ENCODE assay signal across 15 mouse cellular contexts in genomic region chr3:97129410-97129809, GRCm38 (mm10).
"Had no signal": no experiment of that assay in that cellular context is flagged by ENCODE, and none has a peak within 500 bp of the region (broad histone marks: within the 10 kb centered on the region; RNA-seq: fewer than 3 reads in every experiment).

No protein-coding gene starts in this region.

- H3K36me3 ChIP-seq: limb, embryonic 10.5 days; liver, embryonic 15.5 days; midbrain, embryonic 13.5 days; neural tube, embryonic 12.5 days; stomach, embryonic 15.5 days had no signal

- H3K9ac ChIP-seq: liver, embryonic 15.5 days; midbrain, embryonic 13.5 days; neural tube, embryonic 12.5 days; stomach, embryonic 15.5 days had no signal

- ATAC-seq: lung, postnatal 0 days; midbrain, embryonic 13.5 days had no signal

- H3K27ac ChIP-seq: kidney, postnatal 0 days; layer of hippocampus, adult 2 months; limb, embryonic 10.5 days; liver, embryonic 15.5 days; midbrain, embryonic 13.5 days; neural tube, embryonic 12.5 days; stomach, embryonic 15.5 days had no signal

- DNase-seq: kidney, adult 8-10 months; kidney, postnatal 36 days; lung, adult 2 months; lung, postnatal 36 days; spleen, adult 18-20 months had no signal

- H3K4me2 ChIP-seq: liver, embryonic 11.5 days; liver, embryonic 15.5 days; midbrain, embryonic 13.5 days; neural tube, embryonic 12.5 days; stomach, embryonic 15.5 days had no signal

- H3K9me3 ChIP-seq: limb, embryonic 10.5 days; liver, embryonic 15.5 days; neural tube, embryonic 12.5 days; stomach, embryonic 15.5 days had no signal

- H3K27me3 ChIP-seq: liver, embryonic 15.5 days; midbrain, embryonic 13.5 days; neural tube, embryonic 12.5 days; stomach, embryonic 15.5 days had no signal

- H3K4me1 ChIP-seq: liver, embryonic 15.5 days; midbrain, embryonic 13.5 days; neural tube, embryonic 12.5 days; stomach, embryonic 15.5 days had no signal

- H3K4me3 ChIP-seq: layer of hippocampus, adult 2 months; limb, embryonic 10.5 days; liver, embryonic 15.5 days; midbrain, embryonic 13.5 days; myocyte; neural tube, embryonic 12.5 days; stomach, embryonic 15.5 days had no signal
